Mouse (Mus musculus) layer of hippocampus, adult 2 months (tissue): Measurements from ENCODE around the gene Gpkow. TPM values are rescaled to one million over a fixed set of nuclear protein-coding genes. Genes with fewer than 3 reads are reported as not detected.
"Not testable (repeated sequence)": the region's sequence is repeated elsewhere in the genome, so short reads cannot be mapped to it uniquely, and the experiment has no call there.

Experiments used
- DNase-seq, 2 experiments: peaks; one replicate each; pipeline ENCODE4 v3.0.0; 2022; ENCODE audit warnings: low spot score in 2 of 2
- H3K27ac ChIP-seq: fragments of 200-600 bp; 2 replicates; pipeline ENCODE4 v1.8.1; 2022
- H3K4me3 ChIP-seq: fragments of 200-600 bp; 2 replicates; pipeline ENCODE4 v1.8.1; 2022; ENCODE audit warnings: mild to moderate bottlenecking
- CTCF ChIP-seq: fragments of 200-600 bp; conservative IDR thresholded peaks from 2 replicates; pipeline ENCODE4 v1.8.1; 2022; ENCODE audit warnings: antibody characterized with exemption, mild to moderate bottlenecking, moderate library complexity
- total RNA-seq, 2 experiments: library from RNA; stranded (reverse); gene quantifications; 2 replicates each; pipeline ENCODE4 v1.2.3; 2021

The Gpkow gene
- total RNA-seq, 2 experiments from 2014 or later: 32.6 to 40.6 TPM

DNA sequence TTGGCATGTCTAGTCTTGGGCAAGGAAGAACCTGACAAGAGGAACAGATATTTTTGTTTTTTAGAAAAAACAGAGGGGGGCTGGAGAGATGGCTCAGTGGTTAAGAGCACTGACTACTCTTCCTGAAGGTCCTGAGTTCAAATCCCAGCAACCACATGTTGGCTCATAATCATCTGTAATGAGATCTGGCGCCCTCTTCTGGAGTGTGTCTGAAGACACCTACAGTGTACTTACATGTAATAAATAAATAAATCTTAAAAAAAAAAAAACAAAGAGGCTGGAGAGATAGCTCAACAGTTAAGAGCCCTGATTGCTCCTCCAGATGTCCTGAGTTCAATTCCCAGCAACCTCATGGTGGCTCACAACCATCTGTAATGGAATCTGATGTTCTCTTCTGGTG, 19.1 kb downstream of the Gpkow start:
- not testable (repeated sequence) for H3K4me3 ChIP-seq, DNase-seq, H3K27ac ChIP-seq
- TF ChIP-seq CTCF: peak; percentile 50

DNA sequence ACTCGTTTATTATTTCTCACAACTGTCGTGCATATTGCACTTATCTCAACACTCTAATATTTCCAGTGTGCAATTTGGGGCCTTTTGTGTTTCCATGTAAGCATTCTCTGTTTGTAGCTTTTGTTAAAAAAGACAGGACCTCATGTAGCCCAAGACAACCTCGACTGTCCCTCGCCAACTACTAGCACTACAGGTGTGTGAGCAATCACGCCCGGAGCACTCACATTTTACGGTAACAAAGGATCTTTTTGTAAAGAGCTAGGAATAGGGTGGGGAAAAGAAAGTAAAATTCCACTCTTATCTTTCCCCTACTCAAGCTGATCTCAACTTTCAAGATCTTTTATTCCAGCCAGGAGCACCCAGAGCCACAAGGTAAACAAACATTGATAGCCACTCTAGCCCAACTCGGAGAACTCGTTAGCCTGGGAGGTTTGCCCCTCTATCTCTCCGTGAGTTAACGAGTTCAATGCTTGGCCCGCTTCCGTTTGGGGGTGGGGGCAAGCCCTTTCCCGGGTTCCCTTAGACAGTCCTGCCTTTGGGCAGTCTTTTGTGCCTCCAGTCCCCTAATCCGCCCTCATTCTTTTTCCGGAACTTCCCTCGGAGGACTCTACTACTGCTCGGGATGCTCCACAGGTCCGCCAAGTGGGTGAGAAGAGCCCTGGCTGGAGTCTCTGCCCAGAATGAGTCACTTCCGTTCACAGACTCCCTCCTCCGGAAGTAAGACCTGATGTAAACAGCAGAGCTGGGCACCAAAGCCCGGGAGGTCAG, 24.8 kb downstream of the Gpkow start, which contains the start of gene Gm45208:
Gm45208 (plus strand) TSS at position 732 of the 768 bp plus-strand sequence.
- H3K27ac ChIP-seq: peak within 1 kb of the TSS; percentile 98
- peak within 1 kb of the TSS; percentile 66 for H3K4me3 ChIP-seq
- peak; percentile 58 to 65 for DNase-seq
- no peak for TF ChIP-seq CTCF

DNA sequence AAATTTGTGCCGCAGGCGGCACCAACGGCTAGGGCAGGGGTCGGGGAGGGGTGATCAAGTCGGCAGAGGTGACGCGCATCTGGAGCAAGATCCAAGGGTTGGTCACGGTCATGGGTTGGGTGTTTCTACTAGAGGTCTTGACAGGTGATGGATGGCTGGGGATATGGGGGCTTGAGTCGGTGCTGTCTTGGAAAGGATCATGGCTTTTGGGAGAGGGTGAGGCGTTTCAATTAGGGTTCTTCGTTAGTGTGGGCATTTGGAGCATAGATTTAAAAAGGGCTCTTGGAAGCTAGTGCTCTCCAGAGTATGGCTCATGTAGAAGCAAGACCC, 25.3 kb downstream of the Gpkow start:
- DNase-seq: no peak
- Histone ChIP-seq H3K27ac (peak overlapping the region; percentile 98), H3K4me3 (peak overlapping the region; percentile 66)
- TF ChIP-seq CTCF: no peak

DNA sequence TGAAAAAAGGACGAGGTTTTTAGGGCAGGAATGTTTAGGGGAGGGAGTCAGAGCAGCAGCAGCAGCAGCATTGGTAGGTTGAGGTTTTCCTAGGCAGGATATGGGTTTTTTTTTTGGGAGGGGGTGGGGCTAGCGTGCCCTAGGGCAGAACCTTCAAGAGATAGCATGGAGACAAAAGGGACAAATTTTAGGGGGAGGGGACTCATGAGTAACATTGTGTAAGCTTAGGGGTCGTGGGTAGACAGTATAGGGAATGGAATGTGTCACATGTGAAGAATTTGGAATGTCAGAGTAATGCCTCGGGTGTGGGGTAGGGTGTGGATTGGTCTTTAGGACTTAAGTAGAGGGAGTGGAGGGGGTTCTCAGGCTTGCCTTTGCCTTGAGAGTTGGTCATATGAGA, 25.8 kb downstream of the Gpkow start:
- H3K27ac ChIP-seq: peak overlapping the region; percentile 98; the same call in 1 of the 2 replicates
- no peak for DNase-seq
- peak overlapping the region; percentile 66 for H3K4me3 ChIP-seq
- TF ChIP-seq CTCF: no peak

DNA sequence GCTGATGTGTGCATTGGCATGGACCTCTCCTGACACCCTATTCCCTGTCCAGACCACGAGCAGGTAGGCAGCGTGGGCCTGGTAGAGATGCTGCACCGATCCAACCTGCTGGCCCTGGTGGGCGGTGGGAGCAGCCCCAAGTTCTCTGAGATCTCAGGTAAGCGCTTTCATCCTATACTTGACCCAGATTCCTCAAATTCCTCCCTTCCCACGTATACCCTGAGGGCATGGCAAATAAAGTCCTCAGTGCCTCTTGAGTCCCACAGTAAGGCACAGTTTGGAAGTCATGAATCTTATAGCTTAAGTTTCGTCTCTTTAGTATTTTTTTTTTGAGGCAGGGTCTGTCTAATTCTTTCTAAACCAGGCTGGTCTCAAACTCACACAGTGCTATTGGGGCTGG, 27.2 kb downstream of the Gpkow start:
- no peak for TF ChIP-seq CTCF
- H3K4me3 ChIP-seq: no peak overlapping the region
- H3K27ac ChIP-seq: no peak overlapping the region
- DNase-seq: no peak

DNA sequence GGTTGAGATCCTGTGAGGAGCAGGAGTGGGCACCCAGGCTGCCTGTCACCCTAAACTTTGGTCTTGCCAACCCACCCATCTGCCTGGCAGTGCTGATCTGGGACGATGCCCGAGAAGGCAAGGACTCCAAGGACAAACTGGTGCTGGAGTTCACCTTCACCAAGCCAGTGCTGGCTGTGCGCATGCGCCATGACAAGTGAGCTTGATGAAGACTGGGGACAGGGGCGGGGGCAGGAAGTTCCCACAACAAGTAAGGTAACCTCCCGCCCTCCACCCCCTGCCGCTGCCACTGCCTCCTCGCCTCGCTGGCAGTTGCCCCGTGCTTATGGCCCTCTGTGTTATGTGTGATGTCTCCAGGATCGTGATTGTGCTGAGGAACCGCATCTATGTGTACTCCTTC, 28.9 kb downstream of the Gpkow start:
- DNase-seq: no peak
- Histone ChIP-seq H3K27ac (no peak overlapping the region), H3K4me3 (no peak overlapping the region)
- no peak for TF ChIP-seq CTCF

DNA sequence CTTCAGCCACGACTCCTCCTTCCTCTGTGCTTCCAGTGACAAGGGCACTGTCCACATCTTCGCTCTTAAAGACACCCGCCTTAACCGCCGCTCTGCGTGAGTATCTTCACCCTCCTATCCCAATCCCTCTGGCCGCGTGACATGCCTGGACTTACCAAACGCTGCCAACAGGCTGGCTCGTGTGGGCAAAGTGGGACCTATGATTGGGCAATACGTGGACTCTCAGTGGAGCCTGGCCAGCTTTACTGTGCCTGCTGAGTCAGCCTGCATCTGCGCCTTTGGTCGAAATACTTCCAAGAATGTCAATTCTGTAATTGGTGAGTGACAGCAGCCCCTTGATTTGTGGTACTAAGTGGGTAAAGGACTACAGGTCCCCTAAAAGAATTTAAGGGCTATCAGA, 30.2 kb downstream of the Gpkow start:
- no peak for DNase-seq
- no peak overlapping the region for H3K4me3 ChIP-seq
- TF ChIP-seq CTCF: no peak
- no peak overlapping the region for H3K27ac ChIP-seq

DNA sequence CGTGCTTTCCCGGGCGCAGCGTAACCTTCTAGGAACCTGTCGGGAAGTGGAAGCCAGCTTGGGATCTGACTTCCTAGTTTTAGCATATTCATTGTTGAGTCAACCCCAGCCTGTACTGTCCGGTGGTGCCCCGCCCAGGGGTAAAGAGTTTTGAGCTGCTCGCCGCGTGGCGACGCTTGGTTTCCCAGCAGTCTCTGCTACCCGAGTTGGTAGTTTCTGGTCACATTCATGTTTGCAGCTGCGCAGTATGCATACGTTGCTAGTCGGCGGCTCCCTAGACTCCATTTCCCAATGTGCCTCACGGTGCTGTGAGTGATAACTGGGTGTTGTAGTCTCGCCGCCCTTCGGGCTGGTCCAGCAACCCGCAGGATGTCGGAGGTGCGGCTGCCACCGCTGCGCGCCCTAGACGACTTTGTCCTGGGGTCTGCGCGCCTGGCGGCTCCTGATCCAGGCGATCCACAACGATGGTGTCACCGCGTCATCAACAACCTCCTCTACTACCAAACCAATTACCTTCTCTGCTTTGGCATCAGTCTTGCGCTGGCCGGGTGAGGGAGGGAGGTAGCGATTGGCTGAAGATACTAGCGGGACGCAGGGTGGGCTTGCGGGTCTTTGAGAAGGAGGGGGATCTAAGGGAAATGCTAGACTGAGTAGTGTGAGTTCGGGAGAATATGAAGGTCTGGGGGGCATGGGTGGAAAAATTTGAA, 31.4 kb downstream of the Gpkow start, which contains the start of gene Praf2:
Praf2 (plus strand) TSS at position 225 of the 707 bp plus-strand sequence.
- DNase-seq: peak; percentile 73 to 88
- peak within 1 kb of the TSS; percentile 55 for H3K4me3 ChIP-seq
- peak; percentile 5; the same call in 1 of the 2 replicates for TF ChIP-seq CTCF
- peak within 1 kb of the TSS; percentile 87 for H3K27ac ChIP-seq

DNA sequence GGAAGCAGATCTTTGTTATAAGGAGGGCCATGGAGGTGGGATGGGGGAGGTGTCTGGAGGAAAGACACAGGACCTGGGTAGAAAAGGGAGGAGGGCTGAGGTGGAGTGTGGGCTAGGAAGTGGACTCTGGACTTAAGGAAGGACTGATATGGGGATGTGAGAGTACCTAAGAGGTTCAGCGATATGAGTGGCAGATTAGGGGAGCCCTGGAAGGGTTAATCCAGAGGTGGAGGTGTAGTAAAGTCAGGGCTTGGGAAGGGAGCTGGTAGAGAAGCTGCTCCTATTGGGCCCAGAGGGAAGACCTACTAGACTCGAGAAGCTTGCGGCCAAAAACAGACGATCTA, 32.0 kb downstream of the Gpkow start:
- H3K27ac ChIP-seq: peak overlapping the region; percentile 87
- DNase-seq: no peak

DNA sequence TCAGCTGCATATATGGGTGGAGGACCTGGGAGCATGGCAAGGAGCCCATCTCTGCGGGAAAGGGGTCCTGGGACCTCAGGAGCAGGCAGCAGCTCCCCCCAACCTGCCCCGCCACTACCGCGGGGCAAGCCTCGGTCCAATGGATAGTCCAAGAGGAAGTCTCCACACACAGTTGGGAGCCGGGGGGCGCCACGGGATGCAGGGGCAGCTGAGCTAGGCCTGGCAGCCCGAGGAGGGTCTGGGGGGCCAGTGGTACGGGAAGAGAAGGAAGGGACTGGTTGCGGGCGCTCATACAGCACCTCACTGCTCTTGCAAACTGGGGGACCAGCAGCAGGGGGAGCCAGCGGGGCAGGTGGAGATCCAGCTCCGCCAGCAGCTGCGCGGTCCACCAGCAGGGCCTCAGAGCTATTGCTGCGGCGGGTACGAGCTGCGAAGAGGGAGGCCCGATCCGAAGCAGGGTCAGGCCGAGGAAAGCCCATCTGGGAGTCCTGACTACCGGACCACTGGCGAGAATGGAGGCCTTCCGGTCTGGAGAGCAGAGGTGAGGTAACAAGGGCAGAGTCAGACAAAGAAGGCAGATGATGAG, 36.7 kb downstream of the Gpkow start:
- Histone ChIP-seq H3K27ac (no peak overlapping the region), H3K4me3 (peak overlapping the region; percentile 23; the same call in 1 of the 2 replicates)
- peak in 1 of 2 experiments; percentile 63 for DNase-seq
- peak; percentile 78 for TF ChIP-seq CTCF

More for the DNA sequence above, 32.0 kb downstream of the Gpkow start:
- no peak for TF ChIP-seq CTCF
- peak overlapping the region; percentile 55 for H3K4me3 ChIP-seq

DNA sequence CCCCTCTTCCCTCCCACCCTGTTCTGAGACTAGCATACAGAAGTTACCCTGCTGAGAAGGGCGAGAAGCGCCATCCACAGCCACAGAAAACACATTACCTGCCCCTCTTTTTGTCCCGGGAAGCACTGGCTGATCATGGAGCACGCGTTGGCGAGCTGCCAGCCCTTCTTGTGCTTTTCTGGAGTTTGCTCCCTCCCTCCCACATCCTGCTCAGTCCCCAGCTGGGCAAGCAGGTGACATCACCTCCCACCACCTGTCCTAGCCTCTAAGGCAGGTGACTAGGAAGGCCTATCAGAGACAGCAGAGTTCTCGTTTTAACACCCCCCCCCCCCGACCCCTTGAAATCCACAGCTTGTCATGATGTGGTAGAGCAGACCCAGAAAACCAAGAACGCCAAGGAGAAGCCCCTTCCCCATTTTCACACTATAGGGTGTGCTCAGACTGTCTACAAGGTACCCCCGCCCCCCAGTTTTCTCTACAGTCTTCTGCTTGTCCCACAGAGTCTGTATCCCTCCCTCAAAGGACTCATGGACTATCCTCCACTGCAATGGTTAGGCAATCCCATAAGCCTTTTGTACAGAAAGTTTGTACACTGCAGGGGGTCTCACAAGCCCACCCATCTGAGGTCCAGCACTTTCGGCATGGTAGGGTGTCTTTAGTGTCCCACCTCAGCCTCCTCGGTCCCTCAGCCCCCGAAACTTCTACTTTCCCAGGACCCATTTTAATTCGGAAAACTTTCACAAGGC, 42.6 kb downstream of the Gpkow start:
- H3K4me3 ChIP-seq: no peak overlapping the region
- DNase-seq: no peak
- no peak for TF ChIP-seq CTCF
- H3K27ac ChIP-seq: no peak overlapping the region

DNA sequence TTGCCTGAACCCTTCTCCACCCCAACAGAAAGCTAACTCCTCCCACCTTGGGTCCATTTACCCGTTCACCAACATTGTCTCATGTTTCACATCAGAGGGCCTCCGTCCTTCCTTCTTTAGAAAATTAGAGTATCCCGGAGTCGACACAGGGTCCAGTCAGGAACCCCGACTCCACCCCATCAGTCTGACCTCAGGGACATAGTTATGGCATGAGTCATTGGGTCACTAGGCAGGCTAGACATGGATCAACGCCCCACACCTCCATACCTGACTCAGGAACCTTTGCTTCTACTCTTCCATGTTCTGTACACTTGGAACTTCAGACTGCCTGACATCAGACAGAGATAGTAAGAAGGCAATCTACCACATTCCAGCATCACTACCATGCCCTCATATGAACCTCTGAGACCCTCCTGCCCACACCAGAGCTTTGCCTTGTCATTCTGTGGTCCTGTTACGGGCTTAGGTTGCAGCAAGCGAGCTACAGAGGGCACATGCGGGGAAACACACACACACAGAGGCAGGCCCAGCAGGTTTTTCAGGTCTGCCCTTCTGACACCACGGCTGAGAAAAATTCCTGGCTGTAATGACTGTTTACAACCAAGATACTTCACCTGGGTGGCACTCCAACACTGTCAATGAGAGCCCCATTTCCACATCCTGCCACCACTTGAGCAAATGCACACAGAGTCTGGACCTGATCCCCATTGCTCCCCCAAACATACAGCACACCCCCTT, 43.3 kb downstream of the Gpkow start:
- H3K4me3 ChIP-seq: no peak overlapping the region
- no peak for TF ChIP-seq CTCF
- H3K27ac ChIP-seq: no peak overlapping the region
- DNase-seq: no peak
